Mouse (Mus musculus) cortical plate, adult 2 months (tissue): ENCODE measurements around the gene Sstr2. TPM values are rescaled to one million over a fixed set of nuclear protein-coding genes. Genes with fewer than 3 reads are reported as not detected.
"Not testable (repeated sequence)": the region's sequence is repeated elsewhere in the genome, so short reads cannot be mapped to it uniquely, and the experiment has no call there.

ENCODE experiments used
- H3K27ac ChIP-seq: fragments of 200-500 bp; 2 replicates; pipeline ENCODE4 v1.5.1; 2012; ENCODE audit warnings: low read length, control low read depth, inconsistent platforms; ENCODE audit not compliant: insufficient read depth
- H3K4me1 ChIP-seq: fragments of 200-500 bp; 2 replicates; pipeline ENCODE4 v1.6.1; 2011; ENCODE audit warnings: low read length; ENCODE audit not compliant: control insufficient read depth, insufficient read depth
- H3K4me3 ChIP-seq: fragments of 200-500 bp; 2 replicates; pipeline ENCODE4 v1.5.1; 2011; ENCODE audit warnings: mild to moderate bottlenecking, low read length, control low read depth; ENCODE audit not compliant: insufficient read depth
- CTCF ChIP-seq: fragments of 200-500 bp; IDR thresholded peaks from 2 replicates; pipeline ENCODE4 v1.5.1; 2011; ENCODE audit warnings: mild to moderate bottlenecking, control low read depth, low read length; ENCODE audit not compliant: insufficient read depth; ENCODE audit errors: extremely low read depth
- POLR2A ChIP-seq: fragments of 200-500 bp; IDR thresholded peaks from 2 replicates; pipeline ENCODE4 v1.6.1; 2011; ENCODE audit warnings: mild to moderate bottlenecking, low read length, control low read depth; ENCODE audit not compliant: insufficient read depth; ENCODE audit errors: extremely low read depth
- polyA plus RNA-seq: library from polyadenylated mRNA; depleted of rRNA; stranded (reverse); fragments of >200 nt; gene quantifications from 2 replicates; pipeline ENCODE4 v1.2.3, GENCODE M21; 2012

The Sstr2 gene
- polyA plus RNA-seq, 1 experiment: 31.9 TPM

DNA sequence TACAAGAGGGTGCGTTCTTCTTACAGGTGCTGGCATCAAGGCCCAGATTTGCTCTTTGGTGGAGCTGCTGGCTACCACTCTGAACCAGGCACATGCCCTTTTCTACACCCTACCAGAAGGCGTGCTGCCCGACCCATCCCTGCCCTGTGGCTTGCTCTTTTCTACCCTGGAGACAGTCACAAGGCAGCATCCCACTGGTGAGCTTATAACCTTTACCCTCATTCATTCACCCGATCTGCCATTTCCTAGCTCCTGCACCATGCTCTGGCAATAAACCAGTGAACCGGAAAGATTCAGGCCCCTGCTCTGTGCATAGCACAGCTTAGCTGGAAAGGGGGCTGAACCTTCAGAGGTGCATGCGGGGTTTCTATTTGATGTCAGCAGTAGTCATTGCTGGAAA, 33.4 kb downstream of the Sstr2 start:
- peaks cover 11% of the 10 kb centered on the region for H3K4me1 ChIP-seq

DNA sequence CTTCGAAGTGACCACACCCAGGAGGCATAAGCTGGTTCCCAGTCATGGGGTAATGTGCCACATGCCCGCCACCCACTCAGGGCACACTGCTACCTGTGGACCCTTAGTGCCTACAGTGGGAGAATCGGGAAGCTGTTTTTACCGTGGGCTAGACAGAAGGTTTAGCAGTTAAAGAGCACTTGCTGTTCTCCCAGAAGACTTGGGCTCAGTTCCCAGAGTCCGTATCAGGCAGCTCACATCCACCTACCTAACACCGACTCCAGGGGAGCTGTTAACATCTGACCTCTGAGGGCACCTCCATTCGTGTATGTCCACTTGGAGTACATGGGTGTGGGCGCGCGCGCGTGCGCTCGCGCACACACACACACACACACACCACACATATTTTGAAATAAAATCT, 35.0 kb downstream of the Sstr2 start:
- no peak overlapping the region for H3K27ac ChIP-seq
- TF ChIP-seq POLR2A (no peak), CTCF (no peak)
- H3K4me1 ChIP-seq: peaks cover 9% of the 10 kb centered on the region
- no peak overlapping the region for H3K4me3 ChIP-seq

More for the DNA sequence above, 33.4 kb downstream of the Sstr2 start:
- Histone ChIP-seq H3K4me3 (no peak overlapping the region), H3K27ac (no peak overlapping the region)
- TF ChIP-seq CTCF (no peak), POLR2A (no peak)

DNA sequence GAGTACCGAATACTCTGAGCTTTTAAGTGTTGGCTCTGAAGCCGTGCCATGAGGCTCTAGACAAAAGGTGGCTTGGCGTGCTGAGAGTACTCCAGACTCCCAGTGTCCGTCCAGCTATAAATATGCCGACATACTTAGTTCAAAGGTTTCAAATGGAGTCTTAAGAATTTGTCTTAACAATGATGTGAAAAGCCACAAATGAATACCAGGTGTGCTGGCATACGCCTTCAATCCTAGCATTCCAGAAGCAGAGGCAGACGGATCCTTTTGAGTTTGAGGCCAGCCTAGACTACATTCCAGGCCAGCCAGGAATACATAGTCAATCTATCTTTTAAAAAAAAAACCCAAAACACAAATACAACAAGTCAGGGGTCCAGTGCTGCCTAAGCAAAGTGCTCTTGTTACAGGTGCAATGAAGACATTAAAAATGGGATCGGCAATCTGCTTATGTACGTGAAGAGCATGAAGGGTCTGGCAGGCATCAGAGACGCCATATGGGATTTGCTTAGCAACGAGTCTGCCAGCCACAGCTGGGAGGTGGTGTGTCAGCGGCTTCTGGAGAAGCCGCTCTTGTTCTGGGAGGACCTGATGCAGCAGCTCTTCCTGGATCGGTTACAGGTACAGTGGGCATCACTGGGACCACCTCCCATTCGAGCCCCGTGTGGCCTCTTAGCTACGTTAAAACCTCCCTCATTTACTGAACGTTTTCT, 35.6 kb downstream of the Sstr2 start:
- no peak overlapping the region for H3K27ac ChIP-seq
- no peak overlapping the region for H3K4me3 ChIP-seq
- peaks cover 9% of the 10 kb centered on the region for H3K4me1 ChIP-seq
- TF ChIP-seq CTCF: no peak
- TF ChIP-seq POLR2A: no peak

DNA sequence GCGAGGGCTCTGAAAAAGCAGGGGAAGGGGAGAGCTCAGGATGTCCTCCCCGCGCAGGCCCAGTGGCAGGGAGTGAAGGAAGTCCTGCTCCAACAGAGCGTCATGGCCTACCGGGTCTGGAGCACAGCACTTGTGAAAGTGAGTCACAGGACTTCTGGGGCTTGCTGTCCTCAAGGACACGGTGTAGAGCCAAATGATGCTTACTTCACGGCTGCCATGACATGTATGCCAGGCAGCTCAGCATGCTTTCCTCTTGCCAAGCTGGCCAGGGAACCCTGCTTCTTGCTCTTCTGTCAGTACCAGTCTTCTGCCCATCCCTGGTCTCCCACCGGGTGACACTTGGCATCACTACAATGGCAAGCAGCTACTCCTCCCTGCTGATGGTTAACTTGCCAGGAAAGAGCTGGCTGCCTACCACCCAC, 37.4 kb downstream of the Sstr2 start:
- no peak for TF ChIP-seq CTCF
- TF ChIP-seq POLR2A: no peak
- Histone ChIP-seq H3K4me3 (no peak overlapping the region), H3K27ac (no peak overlapping the region), H3K4me1 (peaks cover 9% of the 10 kb centered on the region)

DNA sequence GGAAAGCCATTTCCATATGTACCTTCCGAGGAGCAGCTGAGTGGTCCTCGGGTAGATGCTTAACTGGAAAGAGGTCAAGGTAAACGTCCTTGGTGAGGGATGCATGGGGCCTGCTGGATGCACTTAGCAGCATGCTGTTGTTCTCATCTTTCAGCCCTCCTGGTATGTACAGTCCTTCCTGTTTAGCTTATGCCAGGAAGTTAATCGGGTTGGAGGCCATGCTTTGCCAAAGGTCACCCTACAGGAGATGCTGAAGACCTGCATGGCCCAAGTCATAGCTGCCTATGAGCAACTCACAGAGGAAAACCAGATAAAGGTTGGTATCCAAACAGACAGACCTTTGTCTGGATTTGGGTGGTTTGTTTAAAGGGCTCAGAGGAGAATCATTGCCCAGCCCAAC, 38.1 kb downstream of the Sstr2 start:
- TF ChIP-seq CTCF (no peak), POLR2A (no peak)
- H3K4me1 ChIP-seq: peaks cover 9% of the 10 kb centered on the region
- no peak overlapping the region for H3K27ac ChIP-seq
- H3K4me3 ChIP-seq: no peak overlapping the region

DNA sequence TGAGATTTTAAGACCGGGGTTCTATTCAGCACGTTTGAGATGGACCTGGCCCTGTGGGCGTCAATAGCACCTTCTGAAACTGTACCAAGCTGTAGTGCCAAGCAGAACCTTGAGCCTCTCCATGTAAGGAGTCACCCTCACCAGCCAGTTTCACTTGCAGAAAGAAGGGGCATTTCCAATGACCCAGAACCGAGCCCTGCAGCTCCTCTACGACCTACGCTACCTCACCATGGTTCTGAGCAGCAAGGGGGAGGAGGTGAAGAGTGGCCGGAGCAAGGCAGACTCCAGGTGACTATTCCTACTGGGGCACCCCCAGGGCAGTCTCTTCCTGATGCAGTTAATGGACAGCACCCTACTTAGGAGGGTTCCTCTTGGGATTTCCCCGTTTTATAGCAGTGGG, 39.2 kb downstream of the Sstr2 start:
- Histone ChIP-seq H3K4me1 (peaks cover 9% of the 10 kb centered on the region), H3K27ac (no peak overlapping the region), H3K4me3 (no peak overlapping the region)
- TF ChIP-seq POLR2A: no peak
- no peak for TF ChIP-seq CTCF

DNA sequence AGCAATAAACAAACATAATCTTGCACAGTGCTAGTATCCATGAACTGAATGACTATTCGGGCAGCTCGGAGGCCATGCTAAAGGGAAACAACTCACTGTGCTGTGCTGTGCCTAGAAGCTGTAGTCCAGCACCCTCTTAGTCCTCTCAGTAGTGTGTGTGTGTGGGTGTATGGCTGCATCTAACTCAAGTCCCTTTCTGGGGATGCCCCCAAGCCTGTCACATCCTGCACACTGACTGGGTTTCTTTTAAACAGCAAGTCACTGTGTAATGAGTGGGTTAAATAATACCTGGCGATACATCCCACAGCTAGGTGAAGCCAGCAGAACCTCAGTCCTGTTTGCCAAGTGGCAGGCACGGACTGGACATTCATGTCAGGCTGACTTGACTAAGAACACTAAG, 39.6 kb downstream of the Sstr2 start:
- TF ChIP-seq POLR2A (no peak), CTCF (no peak)
- Histone ChIP-seq H3K4me3 (no peak overlapping the region), H3K4me1 (peaks cover 7% of the 10 kb centered on the region), H3K27ac (no peak overlapping the region)

DNA sequence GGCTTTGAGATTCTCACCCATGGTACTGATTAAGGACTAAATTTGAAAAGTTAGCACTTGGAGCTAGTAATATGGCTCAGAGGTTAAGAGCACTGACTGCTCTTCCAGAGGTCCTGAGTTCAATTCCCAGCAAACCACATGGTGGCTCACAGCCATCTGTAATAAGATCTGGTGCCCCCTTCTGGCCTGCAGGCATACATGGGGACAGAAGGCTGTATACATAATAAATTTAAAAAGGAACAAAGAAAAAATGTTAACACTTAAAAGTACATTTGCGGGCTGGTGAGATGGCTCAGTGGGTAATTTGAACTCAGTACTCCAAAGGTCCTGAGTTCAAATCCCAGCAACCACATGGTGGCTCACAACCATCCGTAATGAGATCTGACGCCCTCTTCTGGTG, 41.1 kb downstream of the Sstr2 start:
- H3K4me1 ChIP-seq, H3K27ac ChIP-seq, H3K4me3 ChIP-seq: not testable (repeated sequence)

DNA sequence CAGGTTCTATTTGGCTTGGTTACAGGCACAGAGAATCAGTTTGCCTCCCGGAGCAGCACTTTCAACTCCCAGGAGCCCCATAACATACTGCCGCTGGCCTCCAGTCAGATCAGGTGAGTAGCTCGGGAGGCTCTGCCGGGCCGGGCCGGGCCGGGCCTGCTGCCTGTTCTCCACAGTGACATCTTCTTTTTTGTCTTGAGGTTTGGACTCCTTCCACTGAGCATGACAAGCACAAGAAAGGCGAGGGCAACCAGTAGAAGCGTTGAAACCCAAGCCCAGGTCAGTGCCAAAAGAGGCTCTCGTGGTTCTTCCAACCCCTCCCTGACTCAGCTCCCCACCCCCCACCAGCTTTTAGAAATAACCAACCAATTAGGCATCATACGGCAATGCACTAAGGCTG, 41.8 kb downstream of the Sstr2 start:
- Histone ChIP-seq H3K4me1 (peaks cover 3% of the 10 kb centered on the region; the same call in 1 of the 2 replicates), H3K4me3 (no peak overlapping the region), H3K27ac (no peak overlapping the region)
- TF ChIP-seq POLR2A (no peak), CTCF (no peak)

DNA sequence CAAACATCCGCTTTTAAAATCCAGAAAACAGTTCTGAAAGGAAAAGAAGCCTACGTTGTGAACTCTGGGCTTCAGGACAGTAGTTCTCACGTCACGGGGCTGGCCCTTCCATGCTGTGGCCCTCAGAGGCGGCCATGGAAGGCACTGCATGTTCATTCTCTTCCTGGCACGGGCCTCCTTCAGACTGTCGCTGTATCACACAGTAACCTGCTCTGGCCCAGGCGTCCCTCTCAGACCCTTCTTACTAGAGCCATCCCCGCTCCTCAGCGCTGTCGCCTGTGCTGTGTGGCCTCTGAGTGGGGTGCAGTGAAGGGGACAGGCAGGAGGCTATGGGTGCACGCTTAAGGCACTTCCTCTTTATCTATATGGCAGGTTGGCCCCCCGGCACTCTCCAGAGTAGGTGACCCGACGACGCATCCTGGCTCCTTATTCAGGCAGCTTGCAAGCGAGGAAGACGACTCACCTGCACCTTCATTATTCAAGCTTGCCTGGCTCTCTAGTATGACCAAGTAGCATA, 42.8 kb downstream of the Sstr2 start:
- no peak overlapping the region for H3K4me3 ChIP-seq
- H3K27ac ChIP-seq: no peak overlapping the region
- H3K4me1 ChIP-seq: peaks cover 3% of the 10 kb centered on the region; the same call in 1 of the 2 replicates
- TF ChIP-seq CTCF (no peak), POLR2A (no peak)
